Comparison of ENCODE assay signal across 9 mouse cellular contexts in genomic region chr12:69733518-69733917, GRCm38 (mm10). TPM values are rescaled to one million over a fixed set of nuclear protein-coding genes. Genes with fewer than 3 reads are reported as not detected.
A peak's percentile ranks its signal among the peaks of the same experiment; 100 is the strongest.
DNase-seq lines count a peak whose midpoint lies in the region; ATAC-seq and TF ChIP-seq lines count a peak whose summit lies in the region.
"Had no signal": no experiment of that assay in that cellular context is flagged by ENCODE, and none has a peak within 500 bp of the region (broad histone marks: within the 10 kb centered on the region; RNA-seq: fewer than 3 reads in every experiment).

No protein-coding gene starts in this region.

- 0 out of 2 replicates have a peak, but pooled peaks have one; percentile 27 for TF ChIP-seq EP300 in lung, postnatal 0 days (IDR thresholded peaks at IDR 0.05)

- peak; percentile 82 for DNase-seq in hindbrain, postnatal 0 days (ENCODE audit: low spot score)
- DNase-seq in ES-E14 (ENCODE audit: low read depth, low spot score), result no peak
- peak; percentile 79 for DNase-seq in embryo, embryonic 11 days
- peak; percentile 94 for DNase-seq in lung, postnatal 0 days (ENCODE audit: low spot score)
- DNase-seq in frontal cortex, postnatal 36 days (ENCODE audit: low spot score in 2 of 2), result no peak
- DNase-seq in cerebellum, adult 8-10 months, result no peak
- DNase-seq in thymus, postnatal 4 days, result no peak

- in situ Hi-C loops in ES-E14 (cut with MboI; ENCODE audit: low sequenced_read_pairs in 2 of 2, unreplicated experiment in 2 of 2), result no loop called here

- ATAC-seq in hindbrain, postnatal 0 days, result no peak
- ATAC-seq in hindbrain, embryonic 12.5 days (ENCODE audit: low FRiP score), result no peak
- ATAC-seq in lung, postnatal 0 days, result peak; percentile 65

- no peak overlapping the region for H3K9ac ChIP-seq in hindbrain, postnatal 0 days (replicated peaks; ENCODE audit: low read length)
- H3K9ac ChIP-seq in hindbrain, embryonic 12.5 days, result no peak overlapping the region
- H3K9ac ChIP-seq in ES-E14 (ENCODE audit: insufficient read depth, low read depth, low read length, poor library complexity, severe bottlenecking), result no peak overlapping the region
- H3K9ac ChIP-seq in lung, postnatal 0 days (replicated peaks; ENCODE audit: low read depth), result no peak overlapping the region
- H3K9ac ChIP-seq: midbrain, embryonic 12.5 days had no signal

- no peak overlapping the region for H3K27ac ChIP-seq in hindbrain, postnatal 0 days
- no peak overlapping the region for H3K27ac ChIP-seq in hindbrain, embryonic 12.5 days
- no peak overlapping the region for H3K27ac ChIP-seq in ES-E14 (ENCODE audit: insufficient read depth, low read depth, low read length, poor library complexity, severe bottlenecking)
- H3K27ac ChIP-seq in lung, postnatal 0 days (ENCODE audit: low read length), result no peak overlapping the region
- H3K27ac ChIP-seq: midbrain, embryonic 12.5 days had no signal

- no peak overlapping the region for H3K4me3 ChIP-seq in hindbrain, postnatal 0 days (ENCODE audit: low read length)
- H3K4me3 ChIP-seq in hindbrain, embryonic 12.5 days, result no peak overlapping the region
- H3K4me3 ChIP-seq in ES-E14 (ENCODE audit: insufficient read depth in 1 of 2, low read depth in 1 of 2, low read length in 2 of 2, poor library complexity in 1 of 2, severe bottlenecking in 1 of 2), result no peak overlapping the region
- no peak overlapping the region for H3K4me3 ChIP-seq in lung, postnatal 0 days (ENCODE audit: low read depth, low read length)
- H3K4me3 ChIP-seq: midbrain, embryonic 12.5 days had no signal

- H3K9me3 ChIP-seq in hindbrain, postnatal 0 days (ENCODE audit: low read length), result no peaks in the 10 kb centered on the region
- H3K9me3 ChIP-seq in hindbrain, embryonic 12.5 days (replicated peaks), result no peaks in the 10 kb centered on the region
- H3K9me3 ChIP-seq in ES-E14 (ENCODE audit: control insufficient read depth, insufficient read depth, low read depth, low read length), result peaks cover 6% of the 10 kb centered on the region
- H3K9me3 ChIP-seq in lung, postnatal 0 days (ENCODE audit: low read length), result no peaks in the 10 kb centered on the region
- H3K9me3 ChIP-seq: midbrain, embryonic 12.5 days had no signal

- H3K4me2 ChIP-seq in hindbrain, postnatal 0 days (ENCODE audit: low read depth, low read length), result no peak overlapping the region
- H3K4me2 ChIP-seq in hindbrain, embryonic 12.5 days (replicated peaks), result no peak overlapping the region
- no peak overlapping the region for H3K4me2 ChIP-seq in lung, postnatal 0 days (replicated peaks; ENCODE audit: low read depth, low read length)
- H3K4me2 ChIP-seq: midbrain, embryonic 12.5 days had no signal

- no peaks in the 10 kb centered on the region for H3K36me3 ChIP-seq in hindbrain, postnatal 0 days (ENCODE audit: insufficient read depth, low read length)
- H3K36me3 ChIP-seq in hindbrain, embryonic 12.5 days, result no peaks in the 10 kb centered on the region
- H3K36me3 ChIP-seq in ES-E14 (ENCODE audit: control insufficient read depth, insufficient read depth, low read length, poor library complexity, severe bottlenecking), result peaks cover 4% of the 10 kb centered on the region
- H3K36me3 ChIP-seq in lung, postnatal 0 days (ENCODE audit: insufficient read depth, low read length), result no peaks in the 10 kb centered on the region
- H3K36me3 ChIP-seq: midbrain, embryonic 12.5 days had no signal

- WGBS in hindbrain, postnatal 0 days, result 2% methylated on average over 2 of the region's 2 CpGs
- WGBS in hindbrain, embryonic 12.5 days, result 22% methylated on average over 2 of the region's 2 CpGs
- WGBS in lung, postnatal 0 days, result 1% methylated on average over 2 of the region's 2 CpGs

- H3K4me1 ChIP-seq in hindbrain, postnatal 0 days (ENCODE audit: insufficient read depth, low read length), result no peaks in the 10 kb centered on the region
- no peaks in the 10 kb centered on the region for H3K4me1 ChIP-seq in hindbrain, embryonic 12.5 days
- peaks cover 8 to 12% of the 10 kb centered on the region in 2 experiments; a peak in 3 of 4 replicates for H3K4me1 ChIP-seq in ES-E14 (ENCODE audit: control insufficient read depth in 2 of 2, insufficient read depth in 2 of 2, low read length in 2 of 2, poor library complexity in 1 of 2)
- no peaks in the 10 kb centered on the region for H3K4me1 ChIP-seq in lung, postnatal 0 days (ENCODE audit: insufficient read depth, low read depth, low read length)
- H3K4me1 ChIP-seq: midbrain, embryonic 12.5 days had no signal

- no peaks in the 10 kb centered on the region for H3K27me3 ChIP-seq in hindbrain, postnatal 0 days (ENCODE audit: insufficient read depth, low read length)
- no peaks in the 10 kb centered on the region for H3K27me3 ChIP-seq in hindbrain, embryonic 12.5 days
- no peaks in the 10 kb centered on the region for H3K27me3 ChIP-seq in lung, postnatal 0 days (replicated peaks; ENCODE audit: insufficient read depth, low read length)
- H3K27me3 ChIP-seq: midbrain, embryonic 12.5 days had no signal

- peak; percentile 75 for TF ChIP-seq CTCF in hindbrain, postnatal 0 days (IDR thresholded peaks at IDR 0.05; ENCODE audit: low read depth)
- TF ChIP-seq CTCF in lung, postnatal 0 days (IDR thresholded peaks at IDR 0.05), result peak; percentile 79

TF ChIP-seq in ES-E14, 5 proteins besides CTCF, POLR2A, EP300 and RAD21:
- TF ChIP-seq CHD2 (IDR thresholded peaks at IDR 0.05; ENCODE audit: low read depth, low read length), result no peak
- 0 out of 2 replicates have a peak, but pooled peaks have one; percentile 5 for TF ChIP-seq ZC3H11A (IDR thresholded peaks at IDR 0.05; ENCODE audit: borderline replicate concordance, low read depth, low read length)
- TF ChIP-seq HCFC1 (IDR thresholded peaks at IDR 0.05; ENCODE audit: borderline replicate concordance, insufficient read depth, low read length), result no peak

RNA-seq across cellular contexts. Expression of gene Atp5s, which starts 8.8 kb away (rescaled TPM):
- total RNA-seq in hindbrain, postnatal 0 days (2014; rRNA removed), result 24.5 and 33.5 TPM in 2 replicates
- 34.3 and 38.9 TPM in 2 replicates for polyA plus RNA-seq in hindbrain, postnatal 0 days (2015; fragmentation: Nextera tagmentation; extraction: Ambion mirVana)
- polyA plus RNA-seq in hindbrain, embryonic 12.5 days (2016; fragmentation: Nextera tagmentation; extraction: Ambion mirVana), result 26.1 and 28.5 TPM in 2 replicates
- total RNA-seq in ES-E14 (2012; rRNA removed), result 7.9 and 9.6 TPM in 2 replicates
- 18.5 and 21.4 TPM in 2 replicates for polyA plus RNA-seq in lung, postnatal 0 days (2015; fragmentation: Nextera tagmentation; extraction: Ambion mirVana)

RNA-seq across cellular contexts. Expression of gene L2hgdh, which starts 8.8 kb away (rescaled TPM):
- 10.5 and 12.2 TPM in 2 replicates for total RNA-seq in hindbrain, postnatal 0 days (2014; rRNA removed)
- 10.2 and 11.0 TPM in 2 replicates for polyA plus RNA-seq in hindbrain, postnatal 0 days (2015; fragmentation: Nextera tagmentation; extraction: Ambion mirVana)
- polyA plus RNA-seq in hindbrain, embryonic 12.5 days (2016; fragmentation: Nextera tagmentation; extraction: Ambion mirVana), result 14.6 and 15.3 TPM in 2 replicates
- 23.3 and 28.2 TPM in 2 replicates for total RNA-seq in ES-E14 (2012; rRNA removed)
- 3.7 and 4.5 TPM in 2 replicates for polyA plus RNA-seq in lung, postnatal 0 days (2015; fragmentation: Nextera tagmentation; extraction: Ambion mirVana)

RNA-seq across cellular contexts. Expression of gene Sos2, which starts 51.9 kb away (rescaled TPM):
- 27.3 and 35.0 TPM in 2 replicates for total RNA-seq in hindbrain, postnatal 0 days (2014; rRNA removed)
- polyA plus RNA-seq in hindbrain, postnatal 0 days (2015; fragmentation: Nextera tagmentation; extraction: Ambion mirVana), result 7.6 and 9.2 TPM in 2 replicates
- polyA plus RNA-seq in hindbrain, embryonic 12.5 days (2016; fragmentation: Nextera tagmentation; extraction: Ambion mirVana), result 10.4 and 12.1 TPM in 2 replicates
- total RNA-seq in ES-E14 (2012; rRNA removed), result 3.5 and 6.9 TPM in 2 replicates
- polyA plus RNA-seq in lung, postnatal 0 days (2015; fragmentation: Nextera tagmentation; extraction: Ambion mirVana), result 10.6 and 11.9 TPM in 2 replicates

RNA-seq across cellular contexts. Expression of gene Cdkl1, which starts 57.5 kb away (rescaled TPM):
- total RNA-seq in hindbrain, postnatal 0 days (2014; rRNA removed), result 28.3 and 51.5 TPM in 2 replicates
- 20.2 and 26.7 TPM in 2 replicates for polyA plus RNA-seq in hindbrain, postnatal 0 days (2015; fragmentation: Nextera tagmentation; extraction: Ambion mirVana)
- 1.5 and 1.6 TPM in 2 replicates for polyA plus RNA-seq in hindbrain, embryonic 12.5 days (2016; fragmentation: Nextera tagmentation; extraction: Ambion mirVana)
- 0.90 and 3.0 TPM in 2 replicates for total RNA-seq in ES-E14 (2012; rRNA removed)
- polyA plus RNA-seq in lung, postnatal 0 days (2015; fragmentation: Nextera tagmentation; extraction: Ambion mirVana), result 2.7 and 3.1 TPM in 2 replicates

Comparison
In these comparisons a context has a peak if more than half of its experiments do, and no peak if none do; other contexts are left out.
1. DNase-seq: peak in hindbrain, postnatal 0 days (single experiment), embryo, embryonic 11 days (single experiment) and lung, postnatal 0 days (single experiment); none in ES-E14 (single experiment), frontal cortex, postnatal 36 days (0 of 2), cerebellum, adult 8-10 months (single experiment) and thymus, postnatal 4 days (single experiment).